In genomic region chr13:73033055-73033454, GRCm38 (mm10) we compare ENCODE assay signal across 9 mouse cellular contexts.
DNase-seq lines count a peak whose midpoint lies in the region; ATAC-seq and TF ChIP-seq lines count a peak whose summit lies in the region.
"Had no signal": no experiment of that assay in that cellular context is flagged by ENCODE, and none has a peak within 500 bp of the region (broad histone marks: within the 10 kb centered on the region; RNA-seq: fewer than 3 reads in every experiment).

No protein-coding gene starts in this region.

- peaks cover 52% of the 10 kb centered on the region for H3K4me1 ChIP-seq in hindbrain, embryonic 10.5 days (replicated peaks)
- peaks cover 37% of the 10 kb centered on the region for H3K4me1 ChIP-seq in hindbrain, embryonic 13.5 days (replicated peaks)
- H3K4me1 ChIP-seq: megakaryocyte, embryonic 14.5 days had no signal

- H3K4me2 ChIP-seq in hindbrain, embryonic 13.5 days: no peak overlapping the region

- no peaks in the 10 kb centered on the region for H3K36me3 ChIP-seq in hindbrain, embryonic 10.5 days
- no peaks in the 10 kb centered on the region for H3K36me3 ChIP-seq in hindbrain, embryonic 13.5 days

- H3K9ac ChIP-seq in hindbrain, embryonic 13.5 days: no peak overlapping the region

- peak; percentile 82 for TF ChIP-seq CTCF in brain, embryonic 14.5 days (IDR thresholded peaks at IDR 0.05; ENCODE audit: borderline replicate concordance, extremely low read depth, insufficient read depth, insufficient read length)

- peak; percentile 83 for DNase-seq in hindbrain, embryonic 10.5 days (ENCODE audit: low spot score)
- peak; percentile 63 for DNase-seq in ES-CJ7 (ENCODE audit: low read depth, low spot score)
- DNase-seq in brain, embryonic 14.5 days (ENCODE audit: low read depth): peak; percentile 68
- DNase-seq in fibroblast of lung, adult 2 months (ENCODE audit: low read depth): peak; percentile 4
- peak; percentile 17 for DNase-seq in layer of hippocampus, adult 9-10 months (ENCODE audit: low spot score)
- peak; percentile 49 for DNase-seq in lung, postnatal 14 days
- peak; percentile 14 to 42 for DNase-seq in urinary bladder, postnatal 36 days (ENCODE audit: low spot score in 2 of 2)

- peaks cover 57% of the 10 kb centered on the region for H3K27me3 ChIP-seq in hindbrain, embryonic 10.5 days (ENCODE audit: insufficient read depth, poor library complexity, severe bottlenecking)
- peaks cover 34% of the 10 kb centered on the region for H3K27me3 ChIP-seq in hindbrain, embryonic 13.5 days
- H3K27me3 ChIP-seq: megakaryocyte, embryonic 14.5 days had no signal

- whole genome bisulfite sequencing in hindbrain, embryonic 10.5 days: 28% methylated on average over 3 of the region's 3 CpGs
- WGBS in hindbrain, embryonic 13.5 days: 20% methylated on average over 3 of the region's 3 CpGs

- no peak for ATAC-seq in hindbrain, embryonic 13.5 days (ENCODE audit: low FRiP score)

- H3K9me3 ChIP-seq in hindbrain, embryonic 10.5 days: no peaks in the 10 kb centered on the region
- no peaks in the 10 kb centered on the region for H3K9me3 ChIP-seq in hindbrain, embryonic 13.5 days

- no peak for TF ChIP-seq POLR2A in brain, embryonic 14.5 days (IDR thresholded peaks at IDR 0.05; ENCODE audit: borderline replicate concordance, extremely low read depth, insufficient read depth, insufficient read length, poor library complexity, severe bottlenecking)

- no peak overlapping the region for H3K4me3 ChIP-seq in hindbrain, embryonic 10.5 days
- H3K4me3 ChIP-seq in hindbrain, embryonic 13.5 days: no peak overlapping the region
- H3K4me3 ChIP-seq: megakaryocyte, embryonic 14.5 days had no signal

- H3K27ac ChIP-seq in hindbrain, embryonic 10.5 days: peak overlapping the region; percentile 69
- H3K27ac ChIP-seq in hindbrain, embryonic 13.5 days: no peak overlapping the region

Comparison
In these comparisons a context has a peak if more than half of its experiments do, and no peak if none do; other contexts are left out.
1. DNase-seq: peak in every context shown above with its lines; median percentile 83 in hindbrain, embryonic 10.5 days; 68 in brain, embryonic 14.5 days; 63 in ES-CJ7; 49 in lung, postnatal 14 days; 28 in urinary bladder, postnatal 36 days; 17 in layer of hippocampus, adult 9-10 months; 4 in fibroblast of lung, adult 2 months.